Mouse (Mus musculus): Measurements from ENCODE around the gene Exoc8. TPM values are rescaled to one million over a fixed set of nuclear protein-coding genes. Genes with fewer than 3 reads are reported as not detected.

The Exoc8 gene
- total and polyA plus RNA-seq, 3 experiments = 9.5 to 16.9 TPM; not detected in 1

GRCm38 (mm10) chr8:124905482-124905881, 8.0 kb upstream of the Exoc8 start:
- Histone ChIP-seq H3K27ac (ENCODE audit: control insufficient read depth, low read depth, low read length) (no peak overlapping the region), H3K4me1 (ENCODE audit: control insufficient read depth in 1 of 2, insufficient read depth in 2 of 2, low read length in 2 of 2) (no peaks in the 10 kb centered on the region), H3K4me3 (ENCODE audit: control insufficient read depth in 1 of 2, insufficient read depth in 1 of 2, low read depth in 2 of 2, low read length in 2 of 2) (no peak overlapping the region), H3K9ac (ENCODE audit: control insufficient read depth, low read depth, low read length, poor library complexity, severe bottlenecking) (no peak overlapping the region), H3K27me3 (ENCODE audit: control insufficient read depth in 1 of 2, insufficient read depth in 2 of 2, low read length in 2 of 2) (no peaks in the 10 kb centered on the region), H3K79me2 (ENCODE audit: control insufficient read depth, insufficient read depth, low read length, poor library complexity) (peaks cover 26% of the 10 kb centered on the region), H3K9me3 (replicated peaks; ENCODE audit: insufficient read depth, low read length) (no peaks in the 10 kb centered on the region), H3K36me3 (ENCODE audit: control insufficient read depth in 1 of 2, insufficient read depth in 2 of 2, low read length in 2 of 2) (peaks cover 0 to 17% of the 10 kb centered on the region in 2 experiments; a peak in 3 of 4 replicates)
- no peak for DNase-seq (ENCODE audit: low read depth, low spot score)
- TF ChIP-seq ZNF384 (IDR thresholded peaks at IDR 0.05; ENCODE audit: low read depth, low read length) (no peak), MXI1 (IDR thresholded peaks at IDR 0.05; ENCODE audit: low read depth, low read length) (no peak), CHD1 (IDR thresholded peaks at IDR 0.05; ENCODE audit: low read depth, low read length) (no peak), ZKSCAN1 (IDR thresholded peaks at IDR 0.05; ENCODE audit: low read depth, low read length) (no peak), UBTF (IDR thresholded peaks at IDR 0.05; ENCODE audit: borderline replicate concordance, insufficient read depth, low read depth, low read length) (no peak), EP300 (IDR thresholded peaks at IDR 0.05; ENCODE audit: low read depth in 1 of 2, low read length in 2 of 2) (no peak), MAX (IDR thresholded peaks at IDR 0.05; ENCODE audit: low read length) (no peak), MYB (IDR thresholded peaks at IDR 0.05; ENCODE audit: low read depth, low read length) (no peak), NRF1 (IDR thresholded peaks at IDR 0.05; ENCODE audit: insufficient read depth, low read depth, low read length, poor library complexity, severe bottlenecking) (no peak), BHLHE40 (IDR thresholded peaks at IDR 0.05; ENCODE audit: borderline replicate concordance, low read depth, low read length) (no peak), MAZ (IDR thresholded peaks at IDR 0.05; ENCODE audit: low read depth, low read length) (no peak), JUND (IDR thresholded peaks at IDR 0.05; ENCODE audit: low read depth, low read length) (no peak), TCF12 (IDR thresholded peaks at IDR 0.05; ENCODE audit: low read depth, low read length) (no peak)

- no peak overlapping the region for H3K9ac ChIP-seq (ENCODE audit: control insufficient read depth, low read depth, low read length, poor library complexity, severe bottlenecking)
- no peak for DNase-seq (ENCODE audit: low read depth, low spot score)
- no peaks in the 10 kb centered on the region for H3K27me3 ChIP-seq (ENCODE audit: control insufficient read depth in 1 of 2, insufficient read depth in 2 of 2, low read length in 2 of 2)
- H3K9me3 ChIP-seq (replicated peaks; ENCODE audit: insufficient read depth, low read length) = no peaks in the 10 kb centered on the region
- TF ChIP-seq POLR2A (IDR thresholded peaks at IDR 0.05; ENCODE audit: control insufficient read depth in 1 of 2, insufficient read depth in 1 of 2, low read depth in 1 of 2, low read length in 2 of 2, poor library complexity in 1 of 2) = peak in 1 of 2 experiments; percentile 12; a peak in 1 of 4 replicates
- TF ChIP-seq ZNF384 (IDR thresholded peaks at IDR 0.05; ENCODE audit: low read depth, low read length) = no peak
- H3K36me3 ChIP-seq (ENCODE audit: control insufficient read depth in 1 of 2, insufficient read depth in 2 of 2, low read length in 2 of 2) = peaks cover 13 to 24% of the 10 kb centered on the region in 2 experiments
- peaks cover 41% of the 10 kb centered on the region for H3K79me2 ChIP-seq (ENCODE audit: control insufficient read depth, insufficient read depth, low read length, poor library complexity)
- no peak overlapping the region for H3K27ac ChIP-seq (ENCODE audit: control insufficient read depth, low read depth, low read length)
- H3K4me1 ChIP-seq (ENCODE audit: control insufficient read depth in 1 of 2, insufficient read depth in 2 of 2, low read length in 2 of 2) = peaks cover 0 to 10% of the 10 kb centered on the region in 2 experiments; a peak in 1 of 4 replicates
- H3K4me3 ChIP-seq (ENCODE audit: control insufficient read depth in 1 of 2, insufficient read depth in 1 of 2, low read depth in 2 of 2, low read length in 2 of 2) = no peak overlapping the region
Observed at GRCm38 (mm10) chr8:124903198-124903597, 5.7 kb upstream of the Exoc8 start.

All from MEL (cell line).